Mouse (Mus musculus): ENCODE results near the gene Sem1.

DNA sequence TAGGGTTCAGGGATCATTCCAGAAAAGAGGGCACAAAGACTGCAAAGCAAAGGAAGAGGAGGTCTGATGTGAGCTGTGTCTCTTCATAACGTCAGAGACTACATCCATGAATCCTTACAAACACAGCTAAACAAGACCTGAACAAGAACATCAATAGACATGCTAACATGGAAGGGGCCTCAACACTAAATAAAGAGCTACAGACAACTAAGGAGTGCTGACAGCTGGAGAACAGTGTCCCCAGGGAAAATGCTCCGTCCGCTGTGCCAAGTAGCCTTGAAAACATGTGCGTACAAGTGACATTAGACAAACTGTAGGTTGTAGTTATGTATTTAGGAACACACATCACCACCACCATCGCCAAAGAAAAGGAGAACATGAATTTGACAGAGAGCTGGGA is 15.7 kb downstream of the Sem1 start:
- TF ChIP-seq POLR2A (IDR thresholded peaks at IDR 0.05; ENCODE audit: extremely low read depth, insufficient read depth, low read length) = no peak
- TF ChIP-seq CTCF (IDR thresholded peaks at IDR 0.05; ENCODE audit: low read depth, low read length) = no peak
